Mouse (Mus musculus): ENCODE measurements around the gene Adra1d. TPM values are rescaled to one million over a fixed set of nuclear protein-coding genes. Genes with fewer than 3 reads are reported as not detected.
A peak's percentile ranks its signal among the peaks of the same experiment; 100 is the strongest.

The Adra1d gene
- 0.32 and 0.36 TPM in 2 replicates for polyA plus RNA-seq (2014; fragmentation: Nextera tagmentation; extraction: Ambion mirVana)

DNA sequence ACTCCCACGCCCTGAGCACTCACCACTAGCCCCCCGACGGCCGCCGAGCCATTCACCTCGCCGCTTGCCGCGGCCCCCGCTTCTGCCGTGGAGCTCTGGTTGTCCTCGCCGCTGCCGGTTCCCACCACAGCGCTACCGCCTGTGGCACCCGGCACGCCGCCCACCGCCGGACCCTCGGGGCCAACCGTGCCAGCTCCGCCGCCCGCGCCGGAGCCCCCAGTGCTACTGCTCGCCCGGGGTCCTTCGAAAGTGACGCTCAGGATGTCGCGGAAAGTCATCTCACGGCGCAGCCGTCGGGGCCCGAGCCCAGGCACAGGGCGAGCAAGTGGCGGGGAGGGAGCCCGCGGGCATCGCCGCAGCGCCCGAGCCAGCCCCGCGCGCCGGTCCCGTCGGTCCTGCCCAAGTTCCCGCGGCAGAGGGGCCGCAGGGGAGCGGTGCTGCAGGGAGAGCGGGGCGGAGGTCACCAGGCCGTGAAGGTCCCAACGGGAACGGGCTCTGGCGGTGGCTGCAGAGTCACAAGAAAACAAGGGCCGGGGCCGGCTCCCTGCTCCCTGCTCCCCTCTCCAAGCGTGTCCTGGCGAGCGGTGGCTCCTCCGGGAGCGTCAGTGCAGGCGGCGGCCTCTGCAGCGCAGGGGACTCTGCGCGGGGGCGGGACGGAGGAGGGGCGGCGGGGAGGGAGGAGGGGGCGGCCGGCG lies at the start of gene Adra1d:
Adra1d (minus strand) TSS at position 393 of the 695 bp plus-strand sequence.
- peak; percentile 46 for DNase-seq (ENCODE audit: low spot score)
- WGBS = under 1% methylated on average over 58 of the region's 82 CpGs

DNA sequence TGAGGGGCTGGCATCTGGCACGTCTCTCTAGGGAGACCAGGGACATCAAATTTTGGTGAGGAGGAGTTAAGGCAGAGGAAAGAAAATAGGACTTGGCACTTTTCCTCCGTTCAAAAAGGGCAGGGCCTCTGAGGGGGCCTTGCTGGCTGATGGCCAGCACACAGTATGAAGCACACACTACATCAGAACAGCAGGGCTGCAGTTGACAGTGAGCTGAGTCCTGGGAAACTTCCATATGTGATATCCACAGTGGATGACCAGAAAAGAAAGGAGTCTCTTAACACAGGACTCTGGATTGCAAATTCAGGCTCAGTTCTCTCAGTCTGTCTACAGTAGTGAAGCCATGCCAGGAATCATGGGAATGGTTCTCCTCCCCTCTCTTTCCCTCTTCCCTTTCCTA lies 39.8 kb upstream of the Adra1d start:
- ATAC-seq (ENCODE audit: insufficient read depth, low FRiP score, low TSS enrichment) (no peak), DNase-seq (ENCODE audit: low spot score) (no peak)
- Histone ChIP-seq H3K36me3 (ENCODE audit: control insufficient read depth, insufficient read depth, low read length) (no peaks in the 10 kb centered on the region), H3K27me3 (ENCODE audit: control insufficient read depth, insufficient read depth, low read length) (no peaks in the 10 kb centered on the region), H3K4me3 (ENCODE audit: low read depth, low read length) (no peak overlapping the region), H3K4me2 (ENCODE audit: low read depth) (no peak overlapping the region), H3K9me3 (ENCODE audit: control insufficient read depth, low read length) (no peaks in the 10 kb centered on the region), H3K27ac (ENCODE audit: low read depth, low read length) (no peak overlapping the region), H3K9ac (ENCODE audit: low read length) (no peak overlapping the region), H3K4me1 (ENCODE audit: control insufficient read depth, insufficient read depth, low read length) (no peaks in the 10 kb centered on the region)
- 50% methylated on average over 2 of the region's 2 CpGs for WGBS

More for the DNA sequence above, at the start of gene Adra1d:
- Histone ChIP-seq H3K36me3 (ENCODE audit: control insufficient read depth, insufficient read depth, low read length) (no peaks in the 10 kb centered on the region), H3K4me2 (ENCODE audit: low read depth) (peak within 1 kb of the TSS; percentile 75), H3K27me3 (ENCODE audit: control insufficient read depth, insufficient read depth, low read length) (peaks cover 55% of the 10 kb centered on the region), H3K4me3 (ENCODE audit: low read depth, low read length) (peak within 1 kb of the TSS; percentile 51), H3K27ac (ENCODE audit: low read depth, low read length) (no peak within 1 kb of the TSS), H3K4me1 (ENCODE audit: control insufficient read depth, insufficient read depth, low read length) (peaks cover 7% of the 10 kb centered on the region; the same call in 1 of the 2 replicates), H3K9me3 (ENCODE audit: control insufficient read depth, low read length) (no peaks in the 10 kb centered on the region), H3K9ac (ENCODE audit: low read length) (peak within 1 kb of the TSS; percentile 35)
- ATAC-seq (ENCODE audit: insufficient read depth, low FRiP score, low TSS enrichment) = peak; percentile 66

DNA sequence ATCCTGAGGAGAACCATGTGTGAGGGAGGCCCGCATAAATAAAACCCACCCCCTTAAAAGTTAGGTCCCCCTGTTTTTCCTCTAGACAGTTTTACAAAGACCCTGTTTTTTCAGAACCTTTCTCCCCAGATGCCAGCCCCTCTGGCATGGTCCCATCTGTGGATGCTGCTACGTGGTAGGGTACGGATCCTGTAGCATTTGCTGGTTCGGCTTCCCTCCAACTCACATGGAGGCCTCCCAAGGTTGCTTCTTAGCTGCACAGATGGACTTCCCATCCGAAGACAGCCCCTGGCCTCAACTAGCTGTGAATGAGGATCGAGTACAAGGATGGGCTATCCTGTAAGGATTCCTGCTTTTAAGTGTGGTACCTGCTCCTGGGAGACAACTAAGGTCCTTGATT lies 32.8 kb upstream of the Adra1d start:
- whole genome bisulfite sequencing = 82% methylated on average over 6 of the region's 6 CpGs

DNA sequence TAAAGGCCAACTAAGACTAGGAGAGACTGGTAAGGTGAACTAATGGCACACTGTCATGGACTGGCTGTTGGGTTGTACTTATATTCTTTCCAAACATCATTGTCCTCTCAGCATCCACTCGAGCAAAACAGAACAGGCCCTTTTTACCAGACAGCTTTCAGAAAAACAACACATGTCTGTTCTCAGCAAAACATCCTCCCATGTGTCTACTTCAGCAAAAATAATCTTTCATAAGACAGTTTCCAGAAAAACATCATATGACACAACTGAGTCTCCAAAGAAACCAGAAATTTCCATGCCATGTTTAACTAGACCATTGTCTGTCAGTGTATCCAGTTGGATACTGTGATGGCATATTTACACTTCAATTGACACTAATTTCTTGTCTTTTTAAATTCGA lies 25.4 kb upstream of the Adra1d start:
- Histone ChIP-seq H3K27me3 (ENCODE audit: control insufficient read depth, insufficient read depth, low read length) (no peaks in the 10 kb centered on the region), H3K4me3 (ENCODE audit: low read depth, low read length) (no peak overlapping the region), H3K9ac (ENCODE audit: low read length) (no peak overlapping the region), H3K4me1 (ENCODE audit: control insufficient read depth, insufficient read depth, low read length) (no peaks in the 10 kb centered on the region), H3K4me2 (ENCODE audit: low read depth) (no peak overlapping the region), H3K27ac (ENCODE audit: low read depth, low read length) (no peak overlapping the region), H3K9me3 (ENCODE audit: control insufficient read depth, low read length) (no peaks in the 10 kb centered on the region), H3K36me3 (ENCODE audit: control insufficient read depth, insufficient read depth, low read length) (no peaks in the 10 kb centered on the region)
- no peak for DNase-seq (ENCODE audit: low spot score)
- ATAC-seq (ENCODE audit: insufficient read depth, low FRiP score, low TSS enrichment) = no peak
- 86% methylated on average over 2 of the region's 2 CpGs for WGBS

More for the DNA sequence above, 32.8 kb upstream of the Adra1d start:
- H3K9me3 ChIP-seq (ENCODE audit: control insufficient read depth, low read length) = no peaks in the 10 kb centered on the region
- H3K27ac ChIP-seq (ENCODE audit: low read depth, low read length) = no peak overlapping the region
- no peak overlapping the region for H3K4me3 ChIP-seq (ENCODE audit: low read depth, low read length)
- H3K27me3 ChIP-seq (ENCODE audit: control insufficient read depth, insufficient read depth, low read length) = no peaks in the 10 kb centered on the region
- no peak overlapping the region for H3K4me2 ChIP-seq (ENCODE audit: low read depth)
- ATAC-seq (ENCODE audit: insufficient read depth, low FRiP score, low TSS enrichment) = no peak
- H3K4me1 ChIP-seq (ENCODE audit: control insufficient read depth, insufficient read depth, low read length) = no peaks in the 10 kb centered on the region
- no peaks in the 10 kb centered on the region for H3K36me3 ChIP-seq (ENCODE audit: control insufficient read depth, insufficient read depth, low read length)
- no peak overlapping the region for H3K9ac ChIP-seq (ENCODE audit: low read length)
- DNase-seq (ENCODE audit: low spot score) = no peak

DNA sequence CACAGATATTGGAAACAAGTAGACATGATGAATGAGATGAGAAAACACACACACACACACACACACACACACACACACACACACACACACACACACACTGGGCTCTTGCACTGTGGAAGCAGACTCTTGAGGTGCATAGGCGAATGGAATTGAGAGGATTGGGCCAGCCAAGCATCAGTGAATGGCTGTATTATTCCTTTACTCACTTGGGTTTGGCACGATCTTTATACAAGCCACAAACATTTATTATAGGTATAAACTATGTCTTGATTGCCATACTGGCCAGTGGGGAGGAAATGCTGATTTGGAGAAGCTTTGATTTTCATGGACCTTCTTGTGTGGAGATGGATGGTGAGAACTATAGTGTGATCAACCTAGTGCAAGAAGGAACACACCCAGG lies 19.4 kb upstream of the Adra1d start:
- Histone ChIP-seq H3K4me3 (ENCODE audit: low read depth, low read length) (no peak overlapping the region), H3K4me1 (ENCODE audit: control insufficient read depth, insufficient read depth, low read length) (no peaks in the 10 kb centered on the region), H3K9me3 (ENCODE audit: control insufficient read depth, low read length) (no peaks in the 10 kb centered on the region), H3K27ac (ENCODE audit: low read depth, low read length) (no peak overlapping the region), H3K36me3 (ENCODE audit: control insufficient read depth, insufficient read depth, low read length) (no peaks in the 10 kb centered on the region), H3K9ac (ENCODE audit: low read length) (no peak overlapping the region), H3K27me3 (ENCODE audit: control insufficient read depth, insufficient read depth, low read length) (no peaks in the 10 kb centered on the region), H3K4me2 (ENCODE audit: low read depth) (no peak overlapping the region)
- DNase-seq (ENCODE audit: low spot score) (no peak), ATAC-seq (ENCODE audit: insufficient read depth, low FRiP score, low TSS enrichment) (no peak)
- 87% methylated on average over 2 of the region's 2 CpGs for whole genome bisulfite sequencing

DNA sequence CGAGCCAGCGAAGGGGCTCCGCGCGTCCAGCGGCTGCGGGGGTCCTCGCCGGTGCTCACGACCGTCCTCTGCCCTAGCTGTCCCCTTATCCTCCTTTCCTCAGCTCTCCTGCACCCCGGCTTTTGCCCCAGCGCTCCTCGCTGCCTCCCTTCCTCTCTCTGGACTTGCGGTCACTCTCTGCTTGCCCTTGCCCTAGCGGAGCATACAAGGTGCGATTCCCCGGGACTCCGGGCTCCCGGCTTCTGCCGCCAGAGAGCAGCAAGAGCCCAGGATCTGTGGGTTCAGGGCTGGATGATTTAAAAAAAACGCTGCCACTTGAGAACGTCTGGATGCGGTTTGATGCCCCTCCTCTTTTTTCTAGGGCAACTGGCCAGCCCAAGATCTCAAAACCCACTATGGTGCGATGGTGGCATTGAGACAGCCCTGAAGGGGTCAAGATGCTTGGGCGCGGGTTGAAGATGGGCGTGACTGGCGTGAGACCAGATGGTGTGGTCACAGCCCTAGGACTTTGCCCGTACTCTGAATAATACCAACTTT lies 571 bp upstream of the Adra1d start:
- no peaks in the 10 kb centered on the region for H3K36me3 ChIP-seq (ENCODE audit: control insufficient read depth, insufficient read depth, low read length)
- H3K4me3 ChIP-seq (ENCODE audit: low read depth, low read length) = peak overlapping the region; percentile 51
- H3K27me3 ChIP-seq (ENCODE audit: control insufficient read depth, insufficient read depth, low read length) = peaks cover 55% of the 10 kb centered on the region
- H3K27ac ChIP-seq (ENCODE audit: low read depth, low read length) = no peak overlapping the region
- peak overlapping the region; percentile 75 for H3K4me2 ChIP-seq (ENCODE audit: low read depth)
- peak overlapping the region; percentile 35; the same call in 1 of the 2 replicates for H3K9ac ChIP-seq (ENCODE audit: low read length)
- WGBS = 1% methylated on average over 19 of the region's 30 CpGs
- peaks cover 7% of the 10 kb centered on the region; the same call in 1 of the 2 replicates for H3K4me1 ChIP-seq (ENCODE audit: control insufficient read depth, insufficient read depth, low read length)
- H3K9me3 ChIP-seq (ENCODE audit: control insufficient read depth, low read length) = no peaks in the 10 kb centered on the region
- DNase-seq (ENCODE audit: low spot score) (peak; percentile 80), ATAC-seq (ENCODE audit: insufficient read depth, low FRiP score, low TSS enrichment) (peak; percentile 39)

DNA sequence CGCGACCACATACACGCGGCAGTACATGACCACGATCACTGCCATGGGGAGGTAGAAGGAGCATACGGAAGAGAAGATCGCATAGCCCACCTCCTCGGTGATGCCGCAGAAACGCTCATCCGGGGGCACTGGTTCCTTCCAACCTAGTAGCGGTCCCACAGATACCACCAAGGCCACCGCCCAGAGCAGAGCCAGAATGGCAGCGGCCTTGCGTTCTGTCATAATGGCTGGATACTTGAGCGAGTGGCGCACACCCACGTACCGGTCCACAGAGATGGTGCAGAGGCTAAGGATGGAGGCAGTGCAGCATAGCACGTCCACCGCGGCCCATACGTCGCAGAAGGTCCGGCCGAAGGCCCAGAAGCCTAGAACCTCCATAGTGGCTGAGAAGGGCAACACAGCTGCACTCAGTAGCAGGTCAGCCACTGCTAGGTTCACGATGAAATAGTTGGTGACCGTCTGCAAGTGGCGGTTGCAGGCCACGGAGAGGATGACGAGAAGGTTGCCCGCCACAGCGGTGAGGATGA lies 676 bp downstream of the Adra1d start:
- no peaks in the 10 kb centered on the region for H3K36me3 ChIP-seq (ENCODE audit: control insufficient read depth, insufficient read depth, low read length)
- H3K9ac ChIP-seq (ENCODE audit: low read length) = no peak overlapping the region
- no peak overlapping the region for H3K27ac ChIP-seq (ENCODE audit: low read depth, low read length)
- H3K27me3 ChIP-seq (ENCODE audit: control insufficient read depth, insufficient read depth, low read length) = peaks cover 55% of the 10 kb centered on the region
- DNase-seq (ENCODE audit: low spot score) (no peak), ATAC-seq (ENCODE audit: insufficient read depth, low FRiP score, low TSS enrichment) (0 out of 2 replicates have a peak, but pooled peaks have one; percentile 33)
- peaks cover 7% of the 10 kb centered on the region; the same call in 1 of the 2 replicates for H3K4me1 ChIP-seq (ENCODE audit: control insufficient read depth, insufficient read depth, low read length)
- 2% methylated on average over 33 of the region's 33 CpGs for WGBS
- H3K4me3 ChIP-seq (ENCODE audit: low read depth, low read length) = peak overlapping the region; percentile 51
- H3K9me3 ChIP-seq (ENCODE audit: control insufficient read depth, low read length) = no peaks in the 10 kb centered on the region
- H3K4me2 ChIP-seq (ENCODE audit: low read depth) = no peak overlapping the region; the same call in 1 of the 2 replicates

DNA sequence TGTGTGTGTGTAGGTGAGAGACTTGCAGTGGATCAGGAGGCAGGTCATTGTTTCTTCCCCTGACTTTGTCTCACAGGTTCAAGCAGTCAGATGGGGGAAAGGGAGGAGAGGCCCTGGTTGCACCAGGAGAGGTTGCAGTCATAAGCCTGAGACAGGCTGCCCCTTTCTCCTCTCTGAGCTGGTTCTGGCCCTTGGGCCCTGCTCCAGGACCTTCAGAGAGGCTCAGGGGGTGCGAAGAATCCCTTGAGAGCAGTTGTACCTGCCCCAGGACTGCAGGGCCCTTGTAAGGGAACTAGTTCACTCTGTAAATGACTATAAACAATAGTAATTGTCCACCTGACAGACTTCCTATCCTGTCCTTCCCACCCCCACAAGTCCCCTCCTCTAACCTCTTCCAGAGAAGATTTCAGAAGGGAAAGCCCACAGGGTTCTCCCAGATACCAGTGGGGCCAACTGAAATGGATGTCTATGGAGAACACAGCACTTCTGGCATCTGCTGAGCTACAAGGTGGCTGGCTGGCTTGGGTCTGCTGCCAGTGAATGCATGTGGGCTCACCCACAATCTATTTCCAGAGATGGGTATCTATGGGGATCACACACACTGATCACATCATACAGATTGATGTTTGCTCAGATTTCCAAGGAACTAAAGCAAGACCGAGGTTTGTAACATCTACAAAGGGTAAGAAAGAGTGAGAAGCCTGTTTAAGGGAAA lies 1.7 kb downstream of the Adra1d start:
- H3K27ac ChIP-seq (ENCODE audit: low read depth, low read length) = no peak overlapping the region
- H3K4me3 ChIP-seq (ENCODE audit: low read depth, low read length) = no peak overlapping the region
- DNase-seq (ENCODE audit: low spot score) (no peak), ATAC-seq (ENCODE audit: insufficient read depth, low FRiP score, low TSS enrichment) (no peak)
- H3K4me1 ChIP-seq (ENCODE audit: control insufficient read depth, insufficient read depth, low read length) = peaks cover 7% of the 10 kb centered on the region; the same call in 1 of the 2 replicates
- H3K4me2 ChIP-seq (ENCODE audit: low read depth) = no peak overlapping the region
- no peaks in the 10 kb centered on the region for H3K9me3 ChIP-seq (ENCODE audit: control insufficient read depth, low read length)
- H3K27me3 ChIP-seq (ENCODE audit: control insufficient read depth, insufficient read depth, low read length) = peaks cover 55% of the 10 kb centered on the region
- H3K36me3 ChIP-seq (ENCODE audit: control insufficient read depth, insufficient read depth, low read length) = no peaks in the 10 kb centered on the region
- no peak overlapping the region for H3K9ac ChIP-seq (ENCODE audit: low read length)
- WGBS = 49% methylated on average over 2 of the region's 2 CpGs
